Mouse (Mus musculus): ENCODE data around the gene Pigs.

Gene Pigs

DNA sequence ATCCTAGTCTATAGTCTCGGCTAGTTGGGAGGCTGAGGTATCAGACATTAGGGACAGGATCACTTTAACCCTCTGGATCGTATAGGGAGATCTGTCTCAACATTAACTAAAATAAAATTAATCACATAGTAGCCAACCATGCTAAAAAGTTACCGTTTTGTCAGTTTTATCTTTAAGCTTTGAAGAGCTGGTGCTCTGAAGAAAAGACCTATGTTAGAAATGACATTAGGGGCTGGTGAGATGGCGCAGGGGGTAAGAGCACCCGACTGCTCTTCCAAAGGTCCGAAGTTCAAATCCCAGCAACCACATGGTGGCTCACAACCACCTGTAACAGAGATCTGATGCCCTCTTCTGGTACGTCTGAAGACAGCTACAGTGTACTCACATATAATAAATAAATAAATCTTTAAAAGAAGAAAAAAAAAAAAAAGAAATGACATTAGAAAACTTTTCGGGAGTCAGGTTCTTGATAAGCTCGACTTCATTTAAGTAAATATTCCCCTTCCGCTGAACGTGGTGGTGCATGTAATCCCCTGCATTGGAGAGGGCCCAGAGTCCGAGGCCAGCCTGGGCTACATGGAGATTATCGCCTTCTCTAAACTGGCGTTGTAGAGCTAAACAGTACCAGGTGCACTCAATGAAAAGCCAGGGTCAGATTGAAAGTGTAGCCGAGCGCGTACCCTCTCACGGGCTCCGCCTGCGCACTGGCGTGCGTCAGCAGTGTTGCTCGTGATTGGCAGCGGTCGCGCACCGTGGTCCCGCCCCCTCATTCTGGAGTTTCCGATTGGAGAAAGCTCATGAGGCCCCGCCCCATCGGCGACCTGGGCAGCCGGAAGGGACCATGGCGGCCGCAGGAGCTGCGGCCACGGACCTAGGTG, at the start of gene Pigs:
Pigs (plus strand) TSS at position 782 of the 878 bp plus-strand sequence.
- peak; percentile 97 for DNase-seq (ENCODE audit: low spot score in 2 of 2)

DNA sequence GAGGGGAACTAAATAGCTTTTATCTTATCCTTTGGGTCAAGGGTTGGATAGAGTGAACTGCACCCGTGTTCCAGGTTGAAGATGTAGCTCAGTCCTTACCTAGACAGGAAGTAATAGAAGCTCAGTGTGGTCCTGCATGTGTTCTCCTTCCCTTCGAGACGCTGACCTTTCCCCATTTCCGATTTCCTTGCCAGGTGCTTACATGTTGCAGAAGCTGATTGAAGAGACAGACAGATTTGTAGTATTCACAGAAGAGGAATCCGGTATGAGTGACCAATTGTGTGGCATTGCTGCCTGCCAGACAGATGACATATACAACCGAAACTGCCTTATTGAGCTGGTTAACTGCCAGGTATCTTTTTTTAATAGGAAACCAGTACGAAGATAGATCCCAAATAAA, 49.4 kb upstream of the Pigs start:
- no peak for DNase-seq (ENCODE audit: low spot score in 2 of 2)

DNA sequence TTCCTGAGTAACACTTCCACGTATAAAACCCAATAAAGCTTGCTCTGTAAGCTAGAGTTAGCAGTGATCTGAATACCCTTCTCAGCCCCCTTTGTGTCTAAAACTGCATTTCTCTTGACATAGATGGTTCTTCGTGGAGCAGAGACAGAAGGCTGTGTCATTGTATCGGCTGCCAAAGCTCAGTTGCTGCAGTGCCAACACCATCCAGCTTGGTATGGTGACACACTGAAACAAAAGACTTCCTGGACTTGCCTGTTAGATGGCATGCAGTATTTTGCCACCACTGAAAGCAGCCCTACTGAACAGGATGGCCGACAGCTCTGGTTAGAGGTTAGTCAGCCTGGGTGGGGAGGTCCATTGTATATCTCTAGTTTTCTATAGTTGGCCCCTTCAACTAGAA, 48.6 kb upstream of the Pigs start:
- no peak for DNase-seq (ENCODE audit: low spot score in 2 of 2)

DNA sequence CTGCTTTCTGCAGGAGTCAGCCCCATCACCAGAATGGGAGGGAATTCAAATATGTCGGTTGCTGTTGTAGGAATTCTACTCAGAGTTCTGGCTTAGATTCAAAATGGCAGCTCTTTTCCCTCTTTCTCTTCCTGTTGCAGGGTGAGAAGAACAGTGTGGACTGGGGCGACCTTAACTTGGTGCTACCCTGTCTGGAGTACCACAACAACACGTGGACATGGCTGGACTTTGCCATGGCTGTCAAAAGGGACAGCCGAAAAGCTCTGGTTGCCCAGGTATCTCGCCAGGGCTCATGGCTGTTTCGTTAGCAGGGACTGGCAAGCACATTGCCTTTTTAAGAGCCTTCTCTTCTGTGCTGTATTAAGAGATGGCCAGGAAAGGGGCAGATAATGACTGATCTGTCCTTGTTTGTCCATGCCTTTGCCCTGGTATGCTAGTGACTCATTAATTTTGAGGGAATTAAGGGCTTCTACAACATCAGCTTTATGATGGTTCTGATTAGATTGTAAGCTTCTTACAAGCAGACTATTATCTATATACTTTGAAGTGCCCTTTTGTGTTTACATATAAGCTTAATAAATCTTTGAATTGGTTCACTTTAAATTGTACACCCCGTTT, 39.0 kb upstream of the Pigs start:
- DNase-seq (ENCODE audit: low spot score in 2 of 2) = no peak

DNA sequence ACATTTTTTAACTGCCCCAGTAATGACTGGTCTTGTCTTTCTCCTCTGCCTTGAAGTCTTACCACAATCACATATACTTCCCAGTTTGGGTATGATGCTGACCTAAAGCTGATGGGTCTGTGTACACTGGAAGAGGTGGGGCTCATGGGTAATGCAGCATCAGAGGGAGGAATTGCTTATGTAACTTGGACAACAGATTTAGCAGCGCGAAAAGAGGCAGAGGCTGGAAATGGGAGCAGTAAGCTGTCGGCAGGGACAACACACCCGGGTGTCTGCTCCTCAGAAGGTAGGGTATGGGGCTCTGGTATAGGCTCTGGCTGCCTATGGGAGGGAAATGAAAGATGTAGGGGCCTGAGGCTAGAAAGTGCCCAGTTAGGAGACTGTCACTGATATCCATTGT, 37.6 kb upstream of the Pigs start, which contains the start of gene BC030499:
BC030499 (plus strand) TSS at position 188 of the 400 bp plus-strand sequence.
- peak; percentile 46 to 54 for DNase-seq (ENCODE audit: low spot score in 2 of 2)

DNA sequence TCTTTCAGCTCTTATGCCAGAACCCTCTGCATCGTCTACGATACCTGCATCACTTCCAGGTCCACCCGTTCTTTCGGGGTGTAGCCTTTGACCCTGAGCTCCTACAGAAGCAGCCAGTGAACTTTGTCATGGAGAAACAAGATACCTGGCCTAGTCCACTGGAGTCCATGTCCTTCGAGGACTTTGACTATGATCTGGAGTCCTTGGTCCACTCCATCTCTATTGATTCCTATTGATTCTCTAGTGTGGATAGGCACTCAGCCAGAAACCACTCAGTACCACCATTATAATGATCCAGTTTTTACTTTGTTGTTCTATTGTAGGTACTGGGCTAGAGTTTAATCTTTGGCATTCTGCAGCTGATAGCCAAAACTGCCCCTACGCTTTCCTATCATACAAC, 33.6 kb upstream of the Pigs start:
- no peak for DNase-seq (ENCODE audit: low spot score in 2 of 2)

DNA sequence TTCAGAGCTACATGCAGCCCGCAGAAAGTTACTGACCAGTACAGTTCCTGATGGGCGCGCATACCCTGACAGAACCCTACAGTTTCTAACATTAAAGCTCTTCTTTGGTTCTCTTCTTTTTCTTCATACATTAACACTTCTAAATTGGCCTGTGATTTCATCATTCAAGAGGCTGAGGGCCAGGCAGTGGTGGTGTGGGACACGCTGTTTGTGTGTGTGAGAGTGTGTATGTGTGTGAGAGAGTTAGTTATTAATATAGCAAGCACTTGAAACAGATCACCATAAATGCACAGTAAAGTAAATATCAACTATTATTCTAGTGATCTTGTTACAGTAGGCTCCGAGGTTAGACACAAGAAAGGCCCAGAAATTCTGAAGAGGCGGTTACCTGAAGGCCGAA, 27.3 kb upstream of the Pigs start:
- peak in 1 of 2 experiments; percentile 15 for DNase-seq (ENCODE audit: low spot score in 2 of 2)

DNA sequence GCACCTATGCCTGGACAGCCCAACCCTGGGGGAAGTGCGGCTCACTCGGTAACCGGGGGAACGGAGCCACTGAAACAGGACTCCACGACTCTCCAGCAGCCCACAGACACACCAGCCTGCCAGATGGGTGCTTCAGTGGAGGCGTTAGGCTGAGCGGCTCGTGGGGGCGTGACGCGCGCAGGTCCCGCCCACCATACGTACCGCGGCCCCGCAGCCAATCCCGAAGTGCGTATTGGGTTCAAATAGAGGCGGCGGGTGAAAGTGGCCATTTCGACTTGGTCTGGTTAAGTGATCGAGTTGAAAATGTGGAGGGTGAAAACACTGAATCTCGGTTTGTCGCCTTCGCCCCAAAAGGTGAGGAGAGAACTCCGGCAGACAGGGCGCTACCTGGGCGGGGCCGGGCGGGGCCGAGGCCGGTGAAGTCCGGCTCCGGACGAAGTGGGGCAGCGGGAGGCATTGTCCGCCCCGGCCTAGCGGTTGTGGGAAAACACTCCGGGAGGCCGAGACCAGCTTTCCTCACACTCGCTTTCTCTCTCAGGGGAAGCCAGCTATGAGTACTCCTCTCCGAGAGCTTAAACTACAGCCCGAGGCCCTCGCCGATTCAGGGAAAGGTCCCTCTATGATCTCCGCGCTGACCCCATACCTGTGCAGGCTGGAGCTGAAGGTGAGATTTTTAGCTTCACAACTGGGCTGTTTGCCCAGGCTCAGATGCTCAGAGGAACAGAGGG, 26.7 kb upstream of the Pigs start, which contains the start of gene Spag5:
Spag5 (plus strand) TSS at position 173 of the 728 bp plus-strand sequence.
- DNase-seq (ENCODE audit: low spot score in 2 of 2) = peak; percentile 90 to 92

DNA sequence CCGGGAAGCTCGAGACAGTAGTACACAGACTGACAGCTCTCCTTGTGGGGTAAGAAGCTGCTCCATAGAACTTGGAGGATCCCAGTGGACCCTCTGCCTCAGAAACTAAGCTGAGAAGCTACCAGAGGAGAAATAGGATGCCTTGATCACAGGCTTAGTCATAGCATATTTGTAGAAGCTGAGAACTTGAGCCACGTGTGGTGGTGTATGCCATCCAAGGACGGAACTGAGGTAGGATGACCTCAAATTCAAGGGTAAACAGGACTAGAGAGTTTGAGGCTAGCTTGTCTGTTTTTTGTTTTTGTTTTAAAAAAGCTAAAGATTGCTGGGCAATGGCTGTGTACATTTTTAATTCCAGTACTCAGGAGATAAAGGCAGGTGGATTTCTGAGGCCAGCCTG, 22.9 kb upstream of the Pigs start:
- no peak for DNase-seq (ENCODE audit: low spot score in 2 of 2)

DNA sequence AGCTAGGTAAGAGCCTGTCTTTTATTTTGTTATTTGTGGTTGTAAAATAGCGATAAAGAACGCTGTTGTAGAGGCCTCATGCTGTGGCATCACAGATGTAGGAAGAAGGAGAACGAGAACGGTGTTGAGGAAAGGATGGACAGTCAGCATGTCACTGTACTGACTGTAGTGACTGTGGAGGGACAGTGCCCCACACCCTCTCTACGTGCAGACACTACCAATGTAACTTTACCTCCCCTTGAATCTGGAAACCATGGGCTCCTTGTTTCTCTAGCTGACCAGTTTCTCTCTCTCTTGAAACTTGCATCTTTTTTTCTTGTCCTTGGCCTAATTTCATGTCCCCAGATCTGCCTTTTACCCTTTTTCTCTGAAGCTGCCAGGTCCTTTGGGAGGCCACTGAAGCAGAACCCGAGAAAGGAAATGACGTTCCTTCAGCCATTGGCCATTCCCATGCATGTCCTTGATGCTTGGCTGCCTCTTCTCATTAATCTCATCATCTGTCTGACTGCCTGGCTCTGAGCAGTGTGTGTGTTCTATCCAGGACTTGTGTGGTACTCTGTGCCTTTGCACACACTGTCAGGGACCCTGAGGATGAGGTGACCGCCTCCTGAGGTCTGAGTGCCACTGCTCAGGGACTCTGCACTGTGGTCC, 17.2 kb upstream of the Pigs start:
- DNase-seq (ENCODE audit: low spot score in 2 of 2) = no peak

DNA sequence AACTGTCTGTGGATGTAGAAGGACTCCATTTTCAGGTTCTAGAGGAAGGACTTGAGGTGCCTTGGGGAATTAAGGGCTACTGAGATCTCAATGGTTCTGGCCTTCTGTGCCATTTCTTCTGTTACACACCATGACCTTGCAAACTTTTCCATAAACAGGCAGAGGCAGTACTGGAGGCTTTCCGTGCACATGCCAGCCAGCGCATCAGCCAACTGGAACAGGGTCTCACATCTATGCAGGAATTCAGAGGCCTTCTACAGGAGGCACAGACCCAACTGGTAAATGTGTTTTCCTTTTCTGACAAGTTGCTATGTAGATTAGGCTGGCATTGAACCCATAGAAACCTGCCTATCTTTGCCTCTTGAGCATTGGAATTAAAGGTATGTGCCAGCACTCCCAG, 14.6 kb upstream of the Pigs start:
- DNase-seq (ENCODE audit: low spot score in 2 of 2) = no peak

DNA sequence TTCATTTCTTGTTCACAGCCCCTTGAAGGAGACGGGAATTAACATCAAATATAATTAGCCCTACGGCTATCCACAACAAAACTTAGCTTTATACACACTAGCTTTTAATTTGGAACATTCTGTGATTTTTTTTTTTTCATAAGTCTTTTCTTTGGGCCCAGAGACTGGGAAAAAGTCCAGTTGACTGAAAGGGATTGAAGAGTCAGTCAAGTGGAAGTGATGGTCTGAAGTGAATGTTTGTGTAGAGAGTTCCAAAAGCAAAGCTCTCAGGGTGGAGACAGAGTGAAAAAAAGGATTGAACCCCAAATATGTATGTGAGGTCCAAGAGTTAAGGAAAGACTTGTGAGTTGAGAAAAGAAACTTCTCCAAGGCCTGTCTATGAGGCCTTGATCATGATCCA, 9.8 kb upstream of the Pigs start:
- DNase-seq (ENCODE audit: low spot score in 2 of 2) = no peak

DNA sequence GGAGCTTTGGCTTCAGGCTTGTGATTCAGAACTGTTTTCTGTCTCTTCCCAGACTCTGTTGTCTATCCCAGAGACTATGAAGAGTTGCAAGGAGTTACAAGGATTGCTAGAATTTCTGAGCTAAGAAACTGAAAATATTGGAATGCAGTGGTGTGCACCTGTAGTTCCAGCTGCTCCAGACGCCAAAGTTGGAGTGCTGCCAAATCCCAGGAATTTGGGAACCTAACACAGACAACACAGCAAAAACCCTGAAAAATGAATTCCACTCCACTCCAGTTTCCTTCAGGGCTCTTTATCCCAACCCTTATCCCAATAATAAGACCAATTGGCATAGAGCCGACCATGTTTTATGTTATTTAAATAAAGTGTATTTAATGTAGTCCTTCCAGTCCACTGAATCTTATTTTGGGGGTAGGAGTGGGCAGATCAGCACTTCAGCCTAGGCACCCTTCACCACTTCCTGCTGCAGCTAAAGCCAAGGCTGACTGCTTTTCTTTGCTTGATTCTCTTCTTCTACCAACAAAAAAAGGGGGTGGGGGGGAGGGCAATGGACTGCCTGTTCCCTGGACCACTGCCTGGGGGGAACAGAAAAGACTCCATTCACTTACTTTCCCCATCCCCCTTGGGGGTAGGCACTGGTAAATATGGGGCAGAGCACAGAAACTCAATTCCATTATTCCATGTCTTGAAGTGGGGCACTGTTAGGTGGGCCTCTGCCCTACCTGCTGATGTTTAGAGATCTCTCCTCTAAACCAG, 6.0 kb upstream of the Pigs start:
- no peak for DNase-seq (ENCODE audit: low spot score in 2 of 2)

DNA sequence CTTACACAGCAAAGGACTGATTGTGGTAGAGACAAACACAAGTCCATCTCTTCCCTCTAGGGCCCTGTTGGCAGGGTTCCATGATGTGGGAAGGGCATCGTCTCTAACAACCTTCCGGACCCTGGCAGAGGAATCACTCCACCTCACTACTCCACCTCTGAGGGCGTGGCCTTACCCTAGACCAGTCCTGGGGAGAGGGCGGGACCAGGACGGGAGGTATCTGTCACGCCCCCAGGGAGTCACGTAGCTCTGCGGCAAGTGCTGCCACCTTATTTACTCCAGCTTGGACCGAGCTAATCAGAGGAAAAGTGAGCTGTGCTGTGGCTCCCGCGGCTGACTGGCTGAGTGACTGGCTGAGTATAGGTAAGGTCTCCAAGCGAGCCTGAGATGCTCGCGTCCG, 5.4 kb upstream of the Pigs start, which contains the start of gene Aldoc:
Aldoc (plus strand) TSS at position 109 of the 400 bp plus-strand sequence.
- peak; percentile 66 to 80 for DNase-seq (ENCODE audit: low spot score in 2 of 2)

DNA sequence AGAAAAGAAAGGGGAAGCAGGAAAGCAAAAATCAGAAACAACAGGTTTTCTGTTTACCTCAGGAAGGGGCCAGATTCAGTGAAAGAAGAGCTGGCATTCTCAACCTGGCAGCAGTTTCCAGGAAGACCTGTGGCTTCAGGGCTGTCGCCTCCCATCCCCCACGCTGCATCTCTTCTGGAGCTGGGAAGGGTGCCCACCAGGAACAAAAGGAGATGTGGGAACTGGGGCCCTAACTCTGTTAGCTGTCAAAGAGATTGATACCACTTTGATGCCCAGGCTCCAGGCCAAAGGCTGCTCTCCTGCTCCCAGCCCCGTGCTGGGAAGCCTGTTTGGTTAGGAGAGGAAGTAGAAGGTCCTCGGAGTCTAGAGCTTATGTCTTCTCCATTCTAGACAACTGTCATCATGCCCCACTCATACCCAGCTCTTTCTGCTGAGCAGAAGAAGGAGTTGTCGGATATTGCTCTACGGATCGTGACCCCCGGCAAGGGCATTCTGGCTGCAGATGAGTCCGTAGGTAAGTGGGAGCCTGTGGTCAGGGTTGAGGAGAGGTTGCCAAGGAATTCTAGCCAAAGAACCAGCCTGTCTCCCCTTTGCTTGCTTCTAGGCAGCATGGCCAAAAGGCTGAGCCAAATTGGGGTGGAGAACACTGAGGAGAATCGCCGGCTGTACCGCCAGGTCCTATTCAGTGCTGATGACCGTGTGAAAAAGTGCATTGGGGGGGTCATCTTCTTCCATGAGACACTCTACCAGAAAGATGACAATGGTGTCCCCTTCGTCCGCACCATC, 4.0 kb upstream of the Pigs start:
- no peak for DNase-seq (ENCODE audit: low spot score in 2 of 2)

DNA sequence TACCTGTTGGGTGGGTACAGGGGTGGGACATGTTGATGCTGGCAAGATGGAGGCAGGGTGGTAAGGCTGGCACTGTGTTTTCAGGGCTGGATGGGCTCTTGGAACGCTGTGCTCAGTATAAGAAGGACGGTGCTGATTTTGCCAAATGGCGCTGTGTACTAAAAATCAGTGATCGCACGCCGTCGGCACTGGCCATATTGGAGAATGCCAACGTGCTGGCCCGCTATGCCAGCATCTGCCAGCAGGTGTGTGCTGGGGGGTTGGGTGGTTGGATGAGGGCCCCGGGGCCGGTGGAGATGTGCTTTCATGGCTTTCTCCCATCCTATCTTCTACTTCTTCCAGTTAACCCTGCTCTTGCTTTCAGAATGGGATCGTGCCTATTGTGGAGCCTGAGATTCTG, 3.2 kb upstream of the Pigs start:
- DNase-seq (ENCODE audit: low spot score in 2 of 2) = no peak

DNA sequence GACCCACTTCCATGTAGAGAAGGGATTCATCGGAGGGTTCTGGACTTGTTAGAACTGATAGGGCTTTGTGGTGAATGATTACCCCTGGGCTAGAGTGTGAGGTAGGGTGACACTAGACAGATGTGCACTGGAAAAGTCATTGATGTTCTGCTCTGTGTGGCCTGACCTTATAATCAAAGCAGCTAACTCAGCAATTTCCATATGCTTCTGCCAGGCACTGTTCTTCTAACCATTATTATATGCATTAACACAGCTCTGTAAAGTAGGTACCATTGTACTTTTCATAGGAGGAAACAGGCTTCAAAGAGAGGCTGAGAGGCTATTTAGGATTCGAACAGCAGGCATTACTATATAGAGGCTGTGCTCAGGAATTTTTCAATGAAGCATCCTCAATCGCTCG, 1.0 kb upstream of the Pigs start:
- DNase-seq (ENCODE audit: low spot score in 2 of 2) = no peak

DNA sequence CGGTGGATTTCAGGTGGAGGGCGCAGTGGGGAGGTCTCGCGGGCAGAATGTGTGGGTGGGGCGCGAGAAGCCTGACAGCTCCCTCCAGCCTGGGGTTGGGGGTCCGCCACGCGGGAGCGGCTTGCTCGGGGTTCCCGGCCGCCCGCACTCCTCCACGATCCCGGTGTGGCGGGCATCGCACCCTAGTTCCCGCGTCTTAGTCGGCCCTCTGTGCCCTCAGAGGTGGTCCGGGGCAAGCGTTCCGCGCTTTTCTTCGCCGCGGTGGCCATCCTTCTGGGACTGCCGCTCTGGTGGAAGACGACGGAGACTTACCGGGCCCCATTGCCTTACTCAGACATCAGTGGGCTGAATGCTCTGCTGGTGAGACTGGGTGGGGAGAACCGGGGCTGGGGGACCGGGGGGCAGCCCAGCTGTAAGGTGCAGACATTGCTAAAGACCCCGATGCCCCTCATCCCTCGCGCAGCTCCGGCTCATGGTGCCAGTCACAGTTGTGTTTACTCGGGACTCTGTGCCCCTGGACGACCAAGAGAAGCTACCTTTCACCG, 369 bp downstream of the Pigs start:
- no peak for DNase-seq (ENCODE audit: low spot score in 2 of 2)

DNA sequence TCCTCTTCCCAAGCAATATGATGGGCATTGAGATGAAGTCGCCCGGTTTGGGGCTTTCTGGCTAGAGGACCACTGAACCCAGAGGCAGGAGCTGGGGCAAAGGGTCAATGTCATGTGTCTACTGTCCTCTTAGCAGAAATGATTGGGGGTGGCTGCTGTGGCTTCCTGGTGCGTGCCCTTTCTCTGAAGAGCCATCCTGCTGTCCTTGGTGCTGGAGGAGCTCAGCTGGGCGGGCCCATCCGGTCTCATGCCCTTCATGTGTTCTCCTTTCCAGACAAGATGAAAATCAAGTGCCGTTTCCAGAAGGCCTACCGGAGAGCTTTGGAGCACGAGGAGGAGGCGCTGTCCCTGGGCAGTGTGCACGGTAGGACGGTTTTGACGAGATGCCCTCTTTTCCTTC, 4.5 kb downstream of the Pigs start:
- no peak for DNase-seq (ENCODE audit: low spot score in 2 of 2)

DNA sequence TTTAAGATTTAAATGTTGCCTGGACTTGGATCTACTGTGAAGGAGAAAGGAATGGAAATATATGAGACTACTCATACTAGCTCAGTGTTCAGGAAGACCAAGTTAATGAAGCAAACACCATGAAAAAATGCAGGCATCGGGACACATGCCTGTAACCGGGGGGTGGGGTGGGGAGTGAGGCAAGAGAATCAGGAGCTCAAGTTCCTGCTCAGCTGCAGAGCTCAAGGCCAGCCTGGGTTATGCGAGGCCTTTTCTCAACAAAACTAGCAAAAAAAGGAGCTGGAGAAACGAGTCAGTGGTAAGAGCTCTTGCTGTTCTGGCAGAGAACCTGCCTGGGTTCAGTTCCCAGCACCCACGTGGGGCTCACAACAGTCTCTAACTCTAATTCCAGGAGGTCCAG, 5.8 kb downstream of the Pigs start:
- DNase-seq (ENCODE audit: low spot score in 2 of 2) = no peak

All from right cerebral cortex, adult 2 months (tissue).